Mouse (Mus musculus): ENCODE data around the gene Sbpl. TPM values are rescaled to one million over a fixed set of nuclear protein-coding genes. Genes with fewer than 3 reads are reported as not detected.

The Sbpl gene
- total RNA-seq (2014; rRNA removed; ENCODE audit: low replicate concordance) (not detected in 2 replicates), polyA plus RNA-seq (2015; fragmentation: Nextera tagmentation; extraction: Ambion mirVana) (not detected in 2 replicates)

- ATAC-seq (ENCODE audit: insufficient read depth, low read depth) (no peak), DNase-seq (ENCODE audit: low spot score) (no peak)
- H3K4me2 ChIP-seq (ENCODE audit: low read depth, low read length) = no peak within 1 kb of the TSS
- no peak for TF ChIP-seq CTCF (IDR thresholded peaks at IDR 0.05; ENCODE audit: low read depth)
- no peak for TF ChIP-seq EP300 (IDR thresholded peaks at IDR 0.05; ENCODE audit: low read depth)
- H3K4me3 ChIP-seq (ENCODE audit: low read depth, low read length) = no peak within 1 kb of the TSS
- H3K9ac ChIP-seq (replicated peaks; ENCODE audit: low read depth, low read length) = no peak within 1 kb of the TSS
- 79% methylated on average over 5 of the region's 5 CpGs for WGBS
- no peaks in the 10 kb centered on the region for H3K36me3 ChIP-seq (replicated peaks; ENCODE audit: control insufficient read depth, insufficient read depth, low read length)
- H3K4me1 ChIP-seq (ENCODE audit: control insufficient read depth, insufficient read depth) = no peaks in the 10 kb centered on the region
- no peaks in the 10 kb centered on the region for H3K9me3 ChIP-seq (replicated peaks; ENCODE audit: control insufficient read depth, low read length)
- no peak within 1 kb of the TSS for H3K27ac ChIP-seq (ENCODE audit: low read depth)
- no peaks in the 10 kb centered on the region for H3K27me3 ChIP-seq (ENCODE audit: control insufficient read depth, insufficient read depth, low read length)
Observed at GRCm38 (mm10) chr17:23955174-23955573, at the start of gene Sbpl. Gene Sbpl, minus strand, starts transcription at chr17:23955274.

GRCm38 (mm10) chr17:24004071-24004665 is 49.1 kb upstream of the Sbpl start:
- Histone ChIP-seq H3K27me3 (ENCODE audit: control insufficient read depth, insufficient read depth, low read length) (0 out of 2 replicates have a peak, but pooled peaks cover 5% of the 10 kb centered on the region), H3K27ac (ENCODE audit: low read depth) (no peak overlapping the region), H3K9me3 (replicated peaks; ENCODE audit: control insufficient read depth, low read length) (no peaks in the 10 kb centered on the region), H3K4me3 (ENCODE audit: low read depth, low read length) (no peak overlapping the region), H3K4me1 (ENCODE audit: control insufficient read depth, insufficient read depth) (peaks cover 9% of the 10 kb centered on the region), H3K36me3 (replicated peaks; ENCODE audit: control insufficient read depth, insufficient read depth, low read length) (no peaks in the 10 kb centered on the region), H3K4me2 (ENCODE audit: low read depth, low read length) (no peak overlapping the region), H3K9ac (replicated peaks; ENCODE audit: low read depth, low read length) (no peak overlapping the region)
- no peak for TF ChIP-seq EP300 (IDR thresholded peaks at IDR 0.05; ENCODE audit: low read depth)
- no peak for TF ChIP-seq CTCF (IDR thresholded peaks at IDR 0.05; ENCODE audit: low read depth)
- WGBS = 83% methylated on average over 14 of the region's 14 CpGs
- ATAC-seq (ENCODE audit: insufficient read depth, low read depth) = no peak
- DNase-seq (ENCODE audit: low spot score) = no peak

- H3K27ac ChIP-seq (ENCODE audit: low read depth) = peak overlapping the region; percentile 70
Observed at GRCm38 (mm10) chr17:24000404-24000803, 45.3 kb upstream of the Sbpl start.

GRCm38 (mm10) chr17:23998383-23998782 is 43.3 kb upstream of the Sbpl start:
- WGBS = 65% methylated on average over 6 of the region's 6 CpGs
- H3K36me3 ChIP-seq (replicated peaks; ENCODE audit: control insufficient read depth, insufficient read depth, low read length) = no peaks in the 10 kb centered on the region
- H3K27me3 ChIP-seq (ENCODE audit: control insufficient read depth, insufficient read depth, low read length) = 0 out of 2 replicates have a peak, but pooled peaks cover 3% of the 10 kb centered on the region
- no peaks in the 10 kb centered on the region for H3K9me3 ChIP-seq (replicated peaks; ENCODE audit: control insufficient read depth, low read length)
- no peak overlapping the region for H3K4me2 ChIP-seq (ENCODE audit: low read depth, low read length)
- ATAC-seq (ENCODE audit: insufficient read depth, low read depth) (no peak), DNase-seq (ENCODE audit: low spot score) (no peak)
- no peak overlapping the region for H3K9ac ChIP-seq (replicated peaks; ENCODE audit: low read depth, low read length)
- TF ChIP-seq EP300 (IDR thresholded peaks at IDR 0.05; ENCODE audit: low read depth) = no peak
- TF ChIP-seq CTCF (IDR thresholded peaks at IDR 0.05; ENCODE audit: low read depth) = no peak
- peaks cover 9% of the 10 kb centered on the region for H3K4me1 ChIP-seq (ENCODE audit: control insufficient read depth, insufficient read depth)
- no peak overlapping the region for H3K4me3 ChIP-seq (ENCODE audit: low read depth, low read length)
- H3K27ac ChIP-seq (ENCODE audit: low read depth) = no peak overlapping the region

More at GRCm38 (mm10) chr17:24000404-24000803, 45.3 kb upstream of the Sbpl start:
- no peaks in the 10 kb centered on the region for H3K36me3 ChIP-seq (replicated peaks; ENCODE audit: control insufficient read depth, insufficient read depth, low read length)
- ATAC-seq (ENCODE audit: insufficient read depth, low read depth) (peak; percentile 89), DNase-seq (ENCODE audit: low spot score) (peak; percentile 84)
- H3K4me3 ChIP-seq (ENCODE audit: low read depth, low read length) = no peak overlapping the region
- H3K27me3 ChIP-seq (ENCODE audit: control insufficient read depth, insufficient read depth, low read length) = no peaks in the 10 kb centered on the region
- WGBS = 9% methylated on average over 5 of the region's 5 CpGs
- TF ChIP-seq CTCF (IDR thresholded peaks at IDR 0.05; ENCODE audit: low read depth) = no peak
- TF ChIP-seq EP300 (IDR thresholded peaks at IDR 0.05; ENCODE audit: low read depth) = peak; percentile 88
- no peak overlapping the region for H3K9ac ChIP-seq (replicated peaks; ENCODE audit: low read depth, low read length)
- H3K4me1 ChIP-seq (ENCODE audit: control insufficient read depth, insufficient read depth) = peaks cover 9% of the 10 kb centered on the region
- H3K4me2 ChIP-seq (ENCODE audit: low read depth, low read length) = no peak overlapping the region
- H3K9me3 ChIP-seq (replicated peaks; ENCODE audit: control insufficient read depth, low read length) = no peaks in the 10 kb centered on the region

GRCm38 (mm10) chr17:23997901-23998300 is 42.8 kb upstream of the Sbpl start, which contains the start of gene Prss22:
Gene Prss22, minus strand, starts transcription at chr17:23998100.
- no peak for TF ChIP-seq CTCF (IDR thresholded peaks at IDR 0.05; ENCODE audit: low read depth)
- TF ChIP-seq EP300 (IDR thresholded peaks at IDR 0.05; ENCODE audit: low read depth) = no peak
- WGBS = 66% methylated on average over 2 of the region's 2 CpGs
- Histone ChIP-seq H3K4me3 (ENCODE audit: low read depth, low read length) (no peak within 1 kb of the TSS), H3K9ac (replicated peaks; ENCODE audit: low read depth, low read length) (no peak within 1 kb of the TSS), H3K4me1 (ENCODE audit: control insufficient read depth, insufficient read depth) (peaks cover 9% of the 10 kb centered on the region), H3K9me3 (replicated peaks; ENCODE audit: control insufficient read depth, low read length) (no peaks in the 10 kb centered on the region), H3K27ac (ENCODE audit: low read depth) (no peak within 1 kb of the TSS), H3K4me2 (ENCODE audit: low read depth, low read length) (no peak within 1 kb of the TSS), H3K27me3 (ENCODE audit: control insufficient read depth, insufficient read depth, low read length) (0 out of 2 replicates have a peak, but pooled peaks cover 3% of the 10 kb centered on the region), H3K36me3 (replicated peaks; ENCODE audit: control insufficient read depth, insufficient read depth, low read length) (no peaks in the 10 kb centered on the region)
- no peak for DNase-seq (ENCODE audit: low spot score)
- ATAC-seq (ENCODE audit: insufficient read depth, low read depth) = no peak

All from heart, postnatal 0 days (tissue).